30 mouse cellular contexts compared by ENCODE assay signal in genomic region chr1:83016556-83016955, GRCm38 (mm10). TPM values are rescaled to one million over a fixed set of nuclear protein-coding genes. Genes with fewer than 3 reads are reported as not detected.
"Had no signal": no experiment of that assay in that cellular context is flagged by ENCODE, and none has a peak within 500 bp of the region (broad histone marks: within the 10 kb centered on the region; RNA-seq: fewer than 3 reads in every experiment).

No protein-coding gene starts in this region.

- H3K4me3 ChIP-seq: heart, embryonic 10.5 days; heart, embryonic 13.5 days; heart, embryonic 15.5 days; hindbrain, embryonic 13.5 days; hindbrain, embryonic 15.5 days; limb, embryonic 13.5 days; limb, embryonic 15.5 days; liver, embryonic 13.5 days; liver, embryonic 15.5 days had no signal

- H3K4me1 ChIP-seq: heart, embryonic 10.5 days; heart, embryonic 15.5 days; hindbrain, embryonic 13.5 days; hindbrain, embryonic 15.5 days; limb, embryonic 15.5 days; liver, embryonic 13.5 days; liver, embryonic 15.5 days had no signal

- H3K9ac ChIP-seq: forebrain, postnatal 0 days; heart, embryonic 13.5 days; heart, embryonic 15.5 days; hindbrain, embryonic 13.5 days; hindbrain, embryonic 15.5 days; limb, embryonic 13.5 days; limb, embryonic 15.5 days; liver, embryonic 13.5 days; liver, embryonic 15.5 days had no signal

- H3K4me2 ChIP-seq: heart, embryonic 13.5 days; heart, embryonic 15.5 days; hindbrain, embryonic 13.5 days; hindbrain, embryonic 15.5 days; limb, embryonic 13.5 days; limb, embryonic 15.5 days; liver, embryonic 11.5 days; liver, embryonic 13.5 days; liver, embryonic 15.5 days had no signal

- H3K9me3 ChIP-seq: heart, embryonic 10.5 days; heart, embryonic 13.5 days; heart, embryonic 15.5 days; hindbrain, embryonic 13.5 days; hindbrain, embryonic 15.5 days; limb, embryonic 15.5 days; liver, embryonic 13.5 days; liver, embryonic 15.5 days had no signal

- H3K27me3 ChIP-seq: heart, embryonic 13.5 days; heart, embryonic 15.5 days; hindbrain, embryonic 13.5 days; hindbrain, embryonic 15.5 days; limb, embryonic 13.5 days; limb, embryonic 15.5 days; liver, embryonic 13.5 days; liver, embryonic 15.5 days had no signal

- H3K27ac ChIP-seq: heart, embryonic 10.5 days; heart, embryonic 13.5 days; heart, embryonic 15.5 days; hindbrain, embryonic 13.5 days; hindbrain, embryonic 15.5 days; hindbrain, postnatal 0 days; limb, embryonic 13.5 days; limb, embryonic 15.5 days; liver, embryonic 13.5 days; liver, embryonic 15.5 days had no signal

- DNase-seq: forebrain, postnatal 0 days; gastrocnemius, postnatal 14 days; gastrocnemius, postnatal 36 days; heart, adult 18-20 months; heart, postnatal 14 days; heart, postnatal 36 days; kidney, adult 18-20 months; layer of hippocampus, adult 9-11 months; layer of hippocampus, postnatal 36 days; left cerebral cortex, postnatal 4 days; liver, embryonic 13.5 days; lung, adult 18-20 months had no signal

- ATAC-seq: forebrain, postnatal 0 days; hindbrain, postnatal 0 days; intestine, embryonic 16.5 days had no signal

- H3K36me3 ChIP-seq: heart, embryonic 10.5 days; heart, embryonic 13.5 days; heart, embryonic 15.5 days; hindbrain, embryonic 13.5 days; hindbrain, embryonic 15.5 days; limb, embryonic 13.5 days; limb, embryonic 15.5 days; liver, embryonic 13.5 days; liver, embryonic 15.5 days had no signal

RNA-seq across cellular contexts. Expression of gene Gm47959, which starts 16.2 kb away (rescaled TPM):
- polyA plus RNA-seq: forebrain, postnatal 0 days; gonadal fat pad, adult 2 months; heart, embryonic 10.5 days; heart, embryonic 13.5 days; heart, embryonic 15.5 days; heart, postnatal 0 days; hindbrain, embryonic 11.5 days; hindbrain, embryonic 13.5 days; hindbrain, embryonic 15.5 days; hindbrain, postnatal 0 days; intestine, embryonic 14.5 days; intestine, embryonic 16.5 days; kidney, embryonic 16.5 days; large intestine, adult 2 months; limb, embryonic 11.5 days; limb, embryonic 13.5 days; limb, embryonic 15.5 days; liver, embryonic 11.5 days; liver, embryonic 13.5 days; liver, embryonic 15.5 days had no signal

RNA-seq across cellular contexts. Expression of gene Krtap28-10, which starts 25.7 kb away (rescaled TPM):
- polyA plus RNA-seq: forebrain, postnatal 0 days; gonadal fat pad, adult 2 months; heart, embryonic 10.5 days; heart, embryonic 13.5 days; heart, embryonic 15.5 days; heart, postnatal 0 days; hindbrain, embryonic 11.5 days; hindbrain, embryonic 13.5 days; hindbrain, embryonic 15.5 days; hindbrain, postnatal 0 days; intestine, embryonic 14.5 days; intestine, embryonic 16.5 days; kidney, embryonic 16.5 days; large intestine, adult 2 months; limb, embryonic 11.5 days; limb, embryonic 13.5 days; limb, embryonic 15.5 days; liver, embryonic 11.5 days; liver, embryonic 13.5 days; liver, embryonic 15.5 days had no signal

RNA-seq across cellular contexts. Expression of gene Gm47969, which starts 28.2 kb away (rescaled TPM):
- polyA plus RNA-seq: forebrain, postnatal 0 days; gonadal fat pad, adult 2 months; heart, embryonic 10.5 days; heart, embryonic 13.5 days; heart, embryonic 15.5 days; heart, postnatal 0 days; hindbrain, embryonic 11.5 days; hindbrain, embryonic 13.5 days; hindbrain, embryonic 15.5 days; hindbrain, postnatal 0 days; intestine, embryonic 14.5 days; intestine, embryonic 16.5 days; kidney, embryonic 16.5 days; large intestine, adult 2 months; limb, embryonic 11.5 days; limb, embryonic 13.5 days; limb, embryonic 15.5 days; liver, embryonic 11.5 days; liver, embryonic 13.5 days; liver, embryonic 15.5 days had no signal

RNA-seq across cellular contexts. Expression of gene A030005K14Rik, which starts 42.6 kb away (rescaled TPM):
- polyA plus RNA-seq: forebrain, postnatal 0 days; gonadal fat pad, adult 2 months; heart, embryonic 10.5 days; heart, embryonic 13.5 days; heart, embryonic 15.5 days; heart, postnatal 0 days; hindbrain, embryonic 11.5 days; hindbrain, embryonic 13.5 days; hindbrain, embryonic 15.5 days; hindbrain, postnatal 0 days; intestine, embryonic 14.5 days; intestine, embryonic 16.5 days; kidney, embryonic 16.5 days; large intestine, adult 2 months; limb, embryonic 11.5 days; limb, embryonic 13.5 days; limb, embryonic 15.5 days; liver, embryonic 11.5 days; liver, embryonic 13.5 days; liver, embryonic 15.5 days had no signal
